Mouse (Mus musculus): ENCODE results near the gene Cdc42bpg. TPM values are rescaled to one million over a fixed set of nuclear protein-coding genes. Genes with fewer than 3 reads are reported as not detected.

Gene Cdc42bpg
- polyA plus RNA-seq, 1 experiment = 7.7 TPM

- no peak overlapping the region for H3K27ac ChIP-seq (ENCODE audit: insufficient read depth, low read length)
- H3K4me3 ChIP-seq (ENCODE audit: extremely low read depth, insufficient read depth, insufficient read length) = no peak overlapping the region
- peaks cover 2% of the 10 kb centered on the region; the same call in 1 of the 2 replicates for H3K4me1 ChIP-seq (ENCODE audit: control insufficient read depth, insufficient read depth, insufficient read length)
- H3K27me3 ChIP-seq (ENCODE audit: control insufficient read depth, insufficient read depth, low read length) = no peaks in the 10 kb centered on the region
- no peak for DNase-seq (ENCODE audit: low read depth in 1 of 2, low spot score in 2 of 2)
- 80% methylated on average over 14 of the region's 14 CpGs for WGBS
- no peak for TF ChIP-seq CTCF (IDR thresholded peaks at IDR 0.05; ENCODE audit: extremely low read depth, insufficient read depth, insufficient read length, insufficient replicate concordance)
- no peak for TF ChIP-seq POLR2A (IDR thresholded peaks at IDR 0.05; ENCODE audit: low read depth, low read length)
- H3K36me3 ChIP-seq (ENCODE audit: control insufficient read depth, insufficient read depth, low read length) = peaks cover 44% of the 10 kb centered on the region
Observed at GRCm38 (mm10) chr19:6351431-6352106, 45.3 kb downstream of the Cdc42bpg start.

GRCm38 (mm10) chr19:6352107-6352505 lies 45.9 kb downstream of the Cdc42bpg start:
- H3K27me3 ChIP-seq (ENCODE audit: control insufficient read depth, insufficient read depth, low read length) = no peaks in the 10 kb centered on the region
- H3K27ac ChIP-seq (ENCODE audit: insufficient read depth, low read length) = peak overlapping the region; percentile 15
- TF ChIP-seq POLR2A (IDR thresholded peaks at IDR 0.05; ENCODE audit: low read depth, low read length) (no peak), CTCF (IDR thresholded peaks at IDR 0.05; ENCODE audit: extremely low read depth, insufficient read depth, insufficient read length, insufficient replicate concordance) (no peak)
- H3K4me3 ChIP-seq (ENCODE audit: extremely low read depth, insufficient read depth, insufficient read length) = no peak overlapping the region
- WGBS = 29% methylated on average over 2 of the region's 2 CpGs
- H3K4me1 ChIP-seq (ENCODE audit: control insufficient read depth, insufficient read depth, insufficient read length) = peaks cover 2% of the 10 kb centered on the region; the same call in 1 of the 2 replicates
- no peak for DNase-seq (ENCODE audit: low read depth in 1 of 2, low spot score in 2 of 2)
- H3K36me3 ChIP-seq (ENCODE audit: control insufficient read depth, insufficient read depth, low read length) = peaks cover 38% of the 10 kb centered on the region

GRCm38 (mm10) chr19:6354030-6354429 lies 47.8 kb downstream of the Cdc42bpg start:
- TF ChIP-seq CTCF (IDR thresholded peaks at IDR 0.05; ENCODE audit: extremely low read depth, insufficient read depth, insufficient read length, insufficient replicate concordance) = no peak
- TF ChIP-seq POLR2A (IDR thresholded peaks at IDR 0.05; ENCODE audit: low read depth, low read length) = no peak
- Histone ChIP-seq H3K36me3 (ENCODE audit: control insufficient read depth, insufficient read depth, low read length) (peaks cover 31% of the 10 kb centered on the region), H3K4me3 (ENCODE audit: extremely low read depth, insufficient read depth, insufficient read length) (no peak overlapping the region), H3K27me3 (ENCODE audit: control insufficient read depth, insufficient read depth, low read length) (no peaks in the 10 kb centered on the region), H3K4me1 (ENCODE audit: control insufficient read depth, insufficient read depth, insufficient read length) (peaks cover 2% of the 10 kb centered on the region; the same call in 1 of the 2 replicates), H3K27ac (ENCODE audit: insufficient read depth, low read length) (no peak overlapping the region)
- DNase-seq (ENCODE audit: low read depth in 1 of 2, low spot score in 2 of 2) = no peak
- 93% methylated on average over 7 of the region's 7 CpGs for WGBS

GRCm38 (mm10) chr19:6361291-6361690 lies 55.0 kb downstream of the Cdc42bpg start:
- DNase-seq (ENCODE audit: low read depth in 1 of 2, low spot score in 2 of 2) = no peak
- 94% methylated on average over 3 of the region's 3 CpGs for WGBS
- no peaks in the 10 kb centered on the region for H3K27me3 ChIP-seq (ENCODE audit: control insufficient read depth, insufficient read depth, low read length)
- no peak overlapping the region for H3K4me3 ChIP-seq (ENCODE audit: extremely low read depth, insufficient read depth, insufficient read length)
- peaks cover 10% of the 10 kb centered on the region for H3K36me3 ChIP-seq (ENCODE audit: control insufficient read depth, insufficient read depth, low read length)
- no peak overlapping the region for H3K27ac ChIP-seq (ENCODE audit: insufficient read depth, low read length)
- TF ChIP-seq CTCF (IDR thresholded peaks at IDR 0.05; ENCODE audit: extremely low read depth, insufficient read depth, insufficient read length, insufficient replicate concordance) = no peak
- TF ChIP-seq POLR2A (IDR thresholded peaks at IDR 0.05; ENCODE audit: low read depth, low read length) = no peak
- H3K4me1 ChIP-seq (ENCODE audit: control insufficient read depth, insufficient read depth, insufficient read length) = 0 out of 2 replicates have a peak, but pooled peaks cover under 1% of the 10 kb centered on the region

GRCm38 (mm10) chr19:6363091-6363410 lies 56.8 kb downstream of the Cdc42bpg start:
- H3K4me1 ChIP-seq (ENCODE audit: control insufficient read depth, insufficient read depth, insufficient read length) = peaks cover 4% of the 10 kb centered on the region; the same call in 1 of the 2 replicates
- under 1% methylated on average over 11 of the region's 11 CpGs for WGBS
- no peaks in the 10 kb centered on the region for H3K27me3 ChIP-seq (ENCODE audit: control insufficient read depth, insufficient read depth, low read length)
- H3K27ac ChIP-seq (ENCODE audit: insufficient read depth, low read length) = peak overlapping the region; percentile 93
- no peak for DNase-seq (ENCODE audit: low read depth in 1 of 2, low spot score in 2 of 2)
- H3K36me3 ChIP-seq (ENCODE audit: control insufficient read depth, insufficient read depth, low read length) = peaks cover 25% of the 10 kb centered on the region
- H3K4me3 ChIP-seq (ENCODE audit: extremely low read depth, insufficient read depth, insufficient read length) = peak overlapping the region; percentile 45
- TF ChIP-seq CTCF (IDR thresholded peaks at IDR 0.05; ENCODE audit: extremely low read depth, insufficient read depth, insufficient read length, insufficient replicate concordance) (no peak), POLR2A (IDR thresholded peaks at IDR 0.05; ENCODE audit: low read depth, low read length) (no peak)

GRCm38 (mm10) chr19:6363411-6364240 lies 57.4 kb downstream of the Cdc42bpg start, which contains the start of gene Sf1:
Gene Sf1 (plus strand): TSS chr19:6363690.
- Histone ChIP-seq H3K4me1 (ENCODE audit: control insufficient read depth, insufficient read depth, insufficient read length) (peaks cover 4% of the 10 kb centered on the region; the same call in 1 of the 2 replicates), H3K4me3 (ENCODE audit: extremely low read depth, insufficient read depth, insufficient read length) (peak within 1 kb of the TSS; percentile 92), H3K36me3 (ENCODE audit: control insufficient read depth, insufficient read depth, low read length) (peaks cover 30% of the 10 kb centered on the region), H3K27me3 (ENCODE audit: control insufficient read depth, insufficient read depth, low read length) (no peaks in the 10 kb centered on the region), H3K27ac (ENCODE audit: insufficient read depth, low read length) (peak within 1 kb of the TSS; percentile 99)
- TF ChIP-seq CTCF (IDR thresholded peaks at IDR 0.05; ENCODE audit: extremely low read depth, insufficient read depth, insufficient read length, insufficient replicate concordance) (no peak), POLR2A (IDR thresholded peaks at IDR 0.05; ENCODE audit: low read depth, low read length) (peak; percentile 51)
- DNase-seq (ENCODE audit: low read depth in 1 of 2, low spot score in 2 of 2) = peak; percentile 100
- 1% methylated on average over 83 of the region's 85 CpGs for WGBS

All from spleen, adult 2 months (tissue).